ENCODE assay signal across 11 mouse cellular contexts in the genomic region with DNA sequence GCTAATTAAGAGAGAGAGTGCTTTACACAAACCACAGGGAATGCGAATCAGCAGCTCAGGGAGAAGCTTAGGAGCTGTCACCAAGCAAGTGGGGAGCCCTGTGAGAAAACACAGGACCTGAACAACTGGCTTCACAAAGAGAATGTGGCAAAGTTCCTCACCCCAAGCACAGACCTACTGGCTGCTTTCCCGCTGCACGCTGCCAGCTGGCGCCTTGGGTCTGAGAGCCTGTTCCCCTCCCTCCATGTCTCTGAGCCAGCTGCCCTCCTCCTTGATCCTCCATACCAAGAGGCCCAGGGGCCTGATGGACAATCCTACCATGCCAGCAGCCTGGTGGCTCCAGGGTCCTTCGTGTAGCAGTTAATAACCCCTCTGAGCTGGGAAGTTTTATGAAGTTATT. TPM values are rescaled to one million over a fixed set of nuclear protein-coding genes. Genes with fewer than 3 reads are reported as not detected.
DNase-seq lines count a peak whose midpoint lies in the region; ATAC-seq lines count a peak whose summit lies in the region.
"Had no signal": no experiment of that assay in that cellular context is flagged by ENCODE, and none has a peak within 500 bp of the region (broad histone marks: within the 10 kb centered on the region; RNA-seq: fewer than 3 reads in every experiment).

No protein-coding gene starts in this region.

- H3K9me3 ChIP-seq in forebrain, embryonic 11.5 days (ENCODE audit: control insufficient read depth, low read length): no peaks in the 10 kb centered on the region
- no peaks in the 10 kb centered on the region for H3K9me3 ChIP-seq in forebrain, embryonic 10.5 days
- no peaks in the 10 kb centered on the region for H3K9me3 ChIP-seq in hindbrain, embryonic 12.5 days (replicated peaks)
- H3K9me3 ChIP-seq: kidney, embryonic 15.5 days; limb, embryonic 13.5 days had no signal

- peak; percentile 68 for ATAC-seq in forebrain, embryonic 11.5 days (replicated peaks; ENCODE audit: low FRiP score)
- ATAC-seq in hindbrain, embryonic 12.5 days (ENCODE audit: low FRiP score): peak; percentile 77; the same call in 1 of the 2 replicates

- WGBS in forebrain, embryonic 11.5 days: 9% methylated on average over 5 of the region's 5 CpGs
- 9% methylated on average over 5 of the region's 5 CpGs for WGBS in forebrain, embryonic 10.5 days
- WGBS in hindbrain, embryonic 12.5 days: 18% methylated on average over 5 of the region's 5 CpGs

- peak; percentile 51 for DNase-seq in forebrain, embryonic 11.5 days (ENCODE audit: low spot score)
- no peak for DNase-seq in forebrain, embryonic 10.5 days (ENCODE audit: extremely low spot score, low spot score)
- DNase-seq in right cerebral cortex, adult 18-20 months: peak; percentile 23
- no peak for DNase-seq in right cerebral cortex, postnatal 36 days (ENCODE audit: low spot score in 2 of 2)
- DNase-seq in testis, postnatal 10 days (ENCODE audit: low spot score): no peak
- DNase-seq in kidney, postnatal 36 days: no peak
- no peak for DNase-seq in lung, postnatal 25 days (ENCODE audit: low spot score)

- peaks cover 2% of the 10 kb centered on the region; the same call in 1 of the 2 replicates for H3K27me3 ChIP-seq in forebrain, embryonic 11.5 days (ENCODE audit: control insufficient read depth, insufficient read depth, low read length)
- peaks cover 54% of the 10 kb centered on the region for H3K27me3 ChIP-seq in forebrain, embryonic 10.5 days (ENCODE audit: poor library complexity, severe bottlenecking)
- H3K27me3 ChIP-seq in hindbrain, embryonic 12.5 days: peaks cover 17% of the 10 kb centered on the region

- 0 out of 2 replicates have a peak, but pooled peaks cover 3% of the 10 kb centered on the region for H3K4me1 ChIP-seq in forebrain, embryonic 11.5 days (replicated peaks; ENCODE audit: control insufficient read depth, insufficient read depth, low read length)
- peaks cover 11% of the 10 kb centered on the region for H3K4me1 ChIP-seq in forebrain, embryonic 10.5 days
- H3K4me1 ChIP-seq in hindbrain, embryonic 12.5 days: 0 out of 2 replicates have a peak, but pooled peaks cover 2% of the 10 kb centered on the region
- H3K4me1 ChIP-seq: kidney, embryonic 15.5 days; limb, embryonic 13.5 days had no signal

- no peak overlapping the region for H3K9ac ChIP-seq in forebrain, embryonic 11.5 days (ENCODE audit: low read length)
- no peak overlapping the region for H3K9ac ChIP-seq in hindbrain, embryonic 12.5 days
- H3K9ac ChIP-seq: kidney, embryonic 15.5 days; limb, embryonic 13.5 days had no signal

- H3K27ac ChIP-seq in forebrain, embryonic 11.5 days (ENCODE audit: low read depth, low read length): no peak overlapping the region
- H3K27ac ChIP-seq in forebrain, embryonic 10.5 days: no peak overlapping the region
- H3K27ac ChIP-seq in hindbrain, embryonic 12.5 days: no peak overlapping the region
- H3K27ac ChIP-seq: kidney, embryonic 15.5 days; limb, embryonic 13.5 days had no signal

- no peaks in the 10 kb centered on the region for H3K36me3 ChIP-seq in forebrain, embryonic 11.5 days (ENCODE audit: control insufficient read depth, insufficient read depth, low read length)
- no peaks in the 10 kb centered on the region for H3K36me3 ChIP-seq in forebrain, embryonic 10.5 days (replicated peaks)
- H3K36me3 ChIP-seq in hindbrain, embryonic 12.5 days: no peaks in the 10 kb centered on the region
- H3K36me3 ChIP-seq: kidney, embryonic 15.5 days; limb, embryonic 13.5 days had no signal

- no peak overlapping the region for H3K4me2 ChIP-seq in forebrain, embryonic 11.5 days (ENCODE audit: low read depth, low read length, severe bottlenecking)
- no peak overlapping the region for H3K4me2 ChIP-seq in hindbrain, embryonic 12.5 days (replicated peaks)
- H3K4me2 ChIP-seq: kidney, embryonic 15.5 days; limb, embryonic 13.5 days had no signal

- no peak overlapping the region for H3K4me3 ChIP-seq in forebrain, embryonic 11.5 days (ENCODE audit: low read depth, low read length)
- H3K4me3 ChIP-seq in forebrain, embryonic 10.5 days: no peak overlapping the region
- no peak overlapping the region for H3K4me3 ChIP-seq in hindbrain, embryonic 12.5 days
- H3K4me3 ChIP-seq: kidney, embryonic 15.5 days; limb, embryonic 13.5 days had no signal

RNA-seq across cellular contexts. Expression of gene Prdm13, which starts 19.8 kb away (rescaled TPM):
- polyA plus RNA-seq in forebrain, embryonic 11.5 days (2014; fragmentation: Nextera tagmentation; extraction: Ambion mirVana): 0.24 and 0.44 TPM in 2 replicates
- 0.04 and 0.10 TPM in 2 replicates for polyA plus RNA-seq in forebrain, embryonic 10.5 days (2016; fragmentation: Nextera tagmentation; extraction: Ambion mirVana)
- polyA plus RNA-seq in hindbrain, embryonic 12.5 days (2016; fragmentation: Nextera tagmentation; extraction: Ambion mirVana): 7.8 and 8.9 TPM in 2 replicates
- polyA plus RNA-seq: cerebellum, adult 2 months; kidney, embryonic 15.5 days; limb, embryonic 13.5 days had no signal

Comparison
In these comparisons a context has a peak if more than half of its experiments do, and no peak if none do; other contexts are left out.
1. DNase-seq: peak in forebrain, embryonic 11.5 days (single experiment) and right cerebral cortex, adult 18-20 months (single experiment); none in forebrain, embryonic 10.5 days (single experiment), right cerebral cortex, postnatal 36 days (0 of 2), testis, postnatal 10 days (single experiment), kidney, postnatal 36 days (0 of 2) and lung, postnatal 25 days (single experiment).